Mouse (Mus musculus): ENCODE results near the gene Pspn.
A peak's percentile ranks its signal among the peaks of the same experiment; 100 is the strongest.

The Pspn gene

DNA sequence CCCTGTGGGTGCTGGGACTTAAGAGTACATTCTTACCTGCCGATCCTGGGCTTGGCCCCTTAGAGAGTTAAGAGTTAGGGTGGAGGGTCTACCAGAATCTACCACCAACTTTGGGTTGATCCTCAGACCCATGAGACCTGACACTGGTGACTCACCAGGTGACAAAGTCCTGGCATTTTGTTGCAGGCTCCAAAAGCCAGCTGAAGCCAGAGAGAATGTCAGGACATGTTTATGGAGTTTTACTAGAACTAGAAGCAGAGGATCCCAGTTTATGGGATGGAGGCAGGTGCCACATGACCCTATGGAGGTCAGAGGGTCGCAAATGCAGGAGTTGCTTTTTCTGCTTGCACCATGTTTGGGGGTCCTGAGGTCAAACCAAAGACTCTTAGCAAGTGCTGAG is 3.3 kb downstream of the Pspn start:
- no peak for DNase-seq (ENCODE audit: low read depth, low spot score)

DNA sequence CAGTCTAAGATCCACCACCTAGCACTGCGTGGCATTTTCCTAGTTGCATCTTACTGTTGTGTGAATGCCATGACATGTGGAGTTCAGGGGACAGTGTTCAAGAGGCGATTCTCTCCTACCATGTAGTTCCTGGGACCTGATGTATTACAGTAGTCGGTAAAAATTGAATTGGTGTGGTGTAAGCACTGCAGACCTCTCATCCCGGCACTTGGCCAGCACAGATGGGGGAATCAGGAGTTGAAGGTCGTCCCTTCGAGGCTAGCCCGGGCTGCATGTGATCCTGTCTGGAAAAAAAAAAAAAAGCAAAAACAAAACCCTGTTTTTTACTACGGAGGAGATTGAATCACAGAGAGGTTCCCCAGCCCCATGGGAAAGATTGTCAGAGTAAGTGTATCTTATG is 4.8 kb downstream of the Pspn start:
- DNase-seq (ENCODE audit: low read depth, low spot score) = no peak

DNA sequence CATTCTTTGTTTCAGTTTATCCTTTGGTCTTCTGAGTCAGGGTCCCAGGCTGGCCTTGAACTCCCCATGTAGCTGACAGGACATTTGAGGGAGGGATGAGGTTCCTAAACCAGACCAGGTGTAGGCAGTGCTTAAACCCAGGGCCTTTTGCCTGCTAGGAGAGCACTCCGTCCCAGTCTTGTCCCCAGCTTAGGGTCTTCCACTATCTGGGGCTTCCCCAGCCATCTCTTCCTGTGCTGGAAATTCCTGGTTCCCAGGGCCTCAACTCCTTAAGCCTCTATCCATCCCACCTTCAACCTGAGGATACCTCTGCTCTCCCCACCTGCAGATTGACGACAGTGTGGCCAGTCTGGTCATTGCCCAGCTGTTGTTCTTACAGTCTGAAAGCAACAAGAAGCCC is 8.9 kb downstream of the Pspn start:
- DNase-seq (ENCODE audit: low read depth, low spot score) = no peak

DNA sequence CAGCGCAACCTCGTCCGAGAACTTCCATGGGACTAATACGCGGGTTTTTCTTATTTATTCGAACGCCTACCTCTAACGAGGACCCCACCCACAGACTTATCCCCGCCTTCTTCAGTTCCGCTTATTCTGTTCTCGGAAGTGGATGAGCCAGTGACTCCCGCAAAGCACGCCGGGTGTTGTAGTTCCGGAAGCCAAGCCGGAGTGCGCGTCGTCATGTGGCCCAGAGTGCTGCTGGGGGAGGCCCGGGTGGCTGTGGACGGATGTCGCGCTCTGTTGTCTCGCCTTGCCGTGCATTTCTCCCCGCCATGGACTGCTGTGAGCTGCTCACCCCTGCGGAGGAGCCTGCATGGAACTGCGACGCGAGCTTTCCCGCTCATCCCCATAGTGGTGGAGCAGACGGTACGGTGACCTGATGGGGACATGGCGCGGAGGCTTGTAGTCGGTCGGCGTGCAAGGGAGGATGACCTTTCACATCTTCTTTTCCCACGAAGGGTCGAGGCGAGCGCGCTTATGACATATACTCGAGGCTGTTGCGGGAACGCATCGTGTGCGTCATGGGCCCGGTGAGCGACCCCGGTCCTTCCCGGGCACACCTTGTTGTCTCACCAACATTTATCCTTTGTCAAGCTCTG is 9.6 kb downstream of the Pspn start, which contains the start of gene Clpp:
Clpp (plus strand) TSS at position 191 of the 632 bp plus-strand sequence.
- peak; percentile 98 for DNase-seq (ENCODE audit: low read depth, low spot score)

DNA sequence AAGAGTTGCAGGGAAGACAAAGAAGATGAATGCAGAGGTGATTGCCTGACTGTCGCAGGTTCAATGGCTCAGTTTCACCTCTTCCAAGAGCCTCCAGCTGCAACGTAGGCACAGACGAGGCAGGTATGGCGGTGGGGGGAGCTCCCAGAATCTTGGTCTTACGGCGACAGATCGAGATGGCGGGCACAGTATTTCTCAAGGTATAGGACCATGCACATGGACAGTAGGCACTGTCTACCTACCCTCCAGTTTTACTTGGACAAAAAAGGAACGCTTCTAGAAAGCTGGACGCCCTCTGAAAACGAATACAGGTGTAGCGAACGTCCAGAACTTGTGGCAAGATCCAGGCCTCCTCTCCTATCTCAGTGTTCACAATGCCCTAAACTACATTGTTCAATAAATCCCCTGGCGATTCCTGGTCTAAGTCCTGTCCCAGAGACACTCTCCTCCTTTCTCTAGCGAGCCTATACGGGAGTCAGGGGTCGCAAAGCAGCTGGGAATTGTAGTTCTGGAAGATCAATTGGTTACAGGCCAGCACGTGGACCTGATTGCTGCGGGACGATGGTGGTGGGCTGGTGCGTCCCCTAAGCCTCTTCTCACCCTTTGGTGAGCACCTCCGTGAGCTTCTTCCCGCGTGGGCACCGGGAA is 10.2 kb downstream of the Pspn start:
- DNase-seq (ENCODE audit: low read depth, low spot score) = peak; percentile 92

DNA sequence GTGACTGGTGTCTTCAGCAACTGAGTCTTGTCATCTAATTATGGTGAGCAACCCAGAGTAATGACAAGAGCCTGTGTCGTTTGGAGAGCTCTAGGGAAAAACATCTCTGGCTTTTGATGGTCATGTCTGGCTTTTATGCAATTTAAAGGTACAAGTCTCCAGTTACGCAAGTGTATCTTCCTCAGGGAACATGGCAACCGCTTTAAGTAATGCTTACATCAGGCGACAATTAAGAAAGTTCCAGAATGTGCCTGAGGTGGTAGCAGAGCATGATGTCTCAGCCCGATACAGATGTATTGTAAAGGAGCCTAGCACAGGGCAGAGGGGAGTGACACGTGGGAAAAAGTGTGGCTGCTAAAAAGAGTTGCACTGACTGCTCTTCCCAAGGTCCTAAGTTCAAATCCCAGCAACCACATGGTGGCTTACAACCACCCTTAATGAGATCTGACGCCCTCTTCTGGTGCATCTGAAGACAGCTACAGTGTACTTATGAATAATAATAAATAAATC is 10.8 kb downstream of the Pspn start:
- no peak for DNase-seq (ENCODE audit: low read depth, low spot score)

DNA sequence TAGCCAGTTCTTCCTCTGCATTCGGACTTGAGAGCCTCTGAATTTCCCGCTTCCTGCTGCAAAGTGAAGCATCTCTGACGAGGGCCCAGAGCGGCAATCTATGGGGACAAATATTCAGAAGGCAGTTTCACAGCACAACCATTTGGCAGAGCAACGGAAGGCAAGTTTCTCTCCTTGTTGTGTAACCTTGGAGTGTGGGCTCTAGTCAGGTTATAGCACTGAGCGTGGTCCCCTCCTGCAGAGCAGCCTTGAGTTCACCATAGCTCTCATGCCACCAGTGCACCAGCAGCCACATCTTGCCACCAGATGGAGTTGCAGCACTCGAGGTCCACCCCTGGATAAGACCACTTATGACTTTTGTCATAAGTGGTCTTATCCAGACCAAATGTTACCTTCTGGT is 11.4 kb downstream of the Pspn start:
- DNase-seq (ENCODE audit: low read depth, low spot score) = no peak

DNA sequence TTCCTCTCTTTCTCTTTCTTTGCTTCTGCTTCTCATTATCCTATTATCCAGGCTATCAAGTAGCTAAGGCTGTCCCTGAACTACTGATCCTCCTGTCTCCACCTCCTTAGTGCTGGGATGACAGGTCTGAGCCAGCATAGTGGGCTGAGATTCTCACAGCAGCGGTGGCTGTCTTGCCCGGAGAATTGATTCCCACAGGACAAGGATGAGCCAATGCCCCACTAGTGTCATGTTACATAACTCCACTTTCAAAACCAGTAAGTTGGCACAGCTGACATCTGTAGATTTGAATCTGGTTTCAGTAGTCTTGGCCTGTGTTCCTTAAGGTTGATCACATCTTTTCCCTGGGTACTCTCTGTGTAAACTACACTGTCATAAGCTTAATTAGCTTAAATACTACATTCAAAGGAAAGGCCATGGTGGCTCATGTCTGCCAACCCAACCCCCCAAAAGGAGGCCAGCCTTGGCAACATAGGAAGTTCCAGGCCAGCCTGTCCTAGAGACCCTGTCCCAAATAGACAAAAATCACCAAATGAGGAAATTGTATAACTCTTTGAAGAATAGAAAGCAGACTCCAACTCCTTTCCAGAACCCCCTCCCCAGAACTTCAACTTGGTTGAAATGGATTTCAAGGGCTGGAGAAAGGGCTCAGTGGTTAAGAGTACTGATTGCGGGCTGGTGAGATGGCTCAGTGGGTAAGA is 13.6 kb downstream of the Pspn start:
- no peak for DNase-seq (ENCODE audit: low read depth, low spot score)

DNA sequence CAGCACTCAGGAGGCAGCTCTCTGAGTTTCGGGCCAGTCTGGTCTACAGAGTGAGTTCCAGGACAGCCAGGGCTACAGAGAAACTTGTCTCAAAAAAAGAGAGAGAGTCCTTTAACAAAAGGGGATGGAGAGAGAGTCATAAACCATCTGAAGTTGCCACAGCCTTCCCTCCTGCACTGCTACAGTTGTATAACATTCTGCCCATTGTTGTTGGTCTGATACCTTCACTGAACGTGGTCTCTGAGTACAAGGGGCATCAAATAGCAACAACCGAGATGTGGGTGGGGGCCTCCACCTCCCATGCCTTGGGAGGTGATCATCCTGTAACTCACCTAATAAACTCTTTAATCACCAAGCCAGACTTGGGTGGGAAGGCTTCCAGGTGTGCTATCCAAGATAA is 14.2 kb downstream of the Pspn start:
- DNase-seq (ENCODE audit: low read depth, low spot score) = no peak

DNA sequence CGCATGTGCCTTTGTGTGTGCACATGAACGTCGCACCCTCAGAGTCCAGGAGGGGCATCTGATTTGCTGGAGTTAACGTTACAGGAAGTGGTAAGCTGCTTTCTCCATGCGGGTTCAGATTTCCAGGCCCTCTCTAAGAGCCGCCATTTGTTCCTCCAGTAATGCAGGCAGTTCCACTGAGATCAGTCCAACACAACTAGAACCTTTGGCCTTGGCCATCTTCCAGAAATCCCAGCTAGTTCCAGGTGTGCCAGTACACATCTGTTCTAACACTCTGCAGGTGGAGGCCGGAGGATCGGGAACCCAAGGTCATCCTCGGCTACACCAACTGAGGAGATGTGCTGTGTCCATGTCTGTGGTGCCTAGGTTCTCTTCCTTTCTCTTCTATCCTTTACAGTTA is 14.9 kb downstream of the Pspn start:
- DNase-seq (ENCODE audit: low read depth, low spot score) = no peak

DNA sequence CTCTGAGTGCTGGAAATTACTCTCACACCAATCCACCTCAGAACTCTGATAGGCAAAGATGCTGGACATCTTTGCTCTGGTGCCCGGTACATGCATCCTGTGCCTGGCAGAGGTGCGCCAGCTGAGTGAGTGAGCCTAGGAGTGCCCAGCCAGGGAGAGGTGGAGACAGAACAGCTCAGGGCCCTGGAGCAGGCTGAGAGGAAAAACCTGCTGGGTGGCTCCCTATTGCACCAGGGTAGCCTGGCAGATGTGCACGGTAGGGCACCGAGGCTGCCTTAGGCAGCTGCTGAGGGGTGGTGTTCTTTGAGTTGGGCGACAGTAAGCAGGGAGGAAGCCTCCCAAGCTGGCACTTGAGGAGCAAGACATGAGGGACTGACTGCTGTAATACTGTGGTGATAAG is 17.8 kb downstream of the Pspn start, which contains the start of gene Acer1:
Acer1 (minus strand) TSS at position 114 of the 400 bp plus-strand sequence.
- no peak for DNase-seq (ENCODE audit: low read depth, low spot score)

DNA sequence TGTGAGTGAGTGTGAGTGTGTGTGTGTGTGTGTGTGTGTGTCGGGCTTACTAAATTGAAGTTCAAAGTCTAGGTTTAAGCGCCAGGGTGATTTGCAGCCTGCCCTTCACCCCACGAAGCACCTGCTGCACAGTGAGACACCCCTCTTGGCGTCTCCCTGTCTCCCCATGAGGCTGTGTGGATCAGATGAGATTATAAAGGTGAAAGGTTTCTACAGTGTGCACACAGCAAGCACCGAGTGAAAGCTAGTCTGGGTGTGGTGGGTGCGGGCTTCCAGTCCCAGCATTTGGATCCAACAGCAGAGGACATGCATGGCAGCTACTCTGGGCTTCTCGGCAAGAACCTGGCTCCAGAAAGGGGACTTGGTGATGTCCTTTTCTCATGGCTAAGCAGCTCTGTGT is 18.8 kb downstream of the Pspn start:
- DNase-seq (ENCODE audit: low read depth, low spot score) = no peak

DNA sequence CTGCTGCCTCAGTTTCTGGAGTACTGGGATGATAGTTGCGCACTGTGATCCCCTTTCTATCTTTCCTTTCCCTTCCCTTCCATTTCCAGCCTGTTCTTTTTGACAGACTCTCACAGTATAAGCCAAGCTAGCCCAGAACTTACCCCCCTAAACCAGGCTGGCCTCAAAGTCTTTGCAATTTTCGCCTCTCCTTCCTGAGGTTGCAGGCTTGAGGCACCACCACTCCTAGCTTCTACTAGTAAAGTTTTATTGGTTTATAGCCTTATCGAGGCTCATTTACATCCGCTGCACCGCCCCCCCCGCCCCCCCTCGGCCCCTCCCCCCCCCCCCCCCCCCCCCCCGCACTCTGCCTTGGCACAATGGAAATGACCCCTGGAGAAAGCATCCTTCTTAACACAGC is 20.3 kb downstream of the Pspn start:
- DNase-seq (ENCODE audit: low read depth, low spot score) = no peak

DNA sequence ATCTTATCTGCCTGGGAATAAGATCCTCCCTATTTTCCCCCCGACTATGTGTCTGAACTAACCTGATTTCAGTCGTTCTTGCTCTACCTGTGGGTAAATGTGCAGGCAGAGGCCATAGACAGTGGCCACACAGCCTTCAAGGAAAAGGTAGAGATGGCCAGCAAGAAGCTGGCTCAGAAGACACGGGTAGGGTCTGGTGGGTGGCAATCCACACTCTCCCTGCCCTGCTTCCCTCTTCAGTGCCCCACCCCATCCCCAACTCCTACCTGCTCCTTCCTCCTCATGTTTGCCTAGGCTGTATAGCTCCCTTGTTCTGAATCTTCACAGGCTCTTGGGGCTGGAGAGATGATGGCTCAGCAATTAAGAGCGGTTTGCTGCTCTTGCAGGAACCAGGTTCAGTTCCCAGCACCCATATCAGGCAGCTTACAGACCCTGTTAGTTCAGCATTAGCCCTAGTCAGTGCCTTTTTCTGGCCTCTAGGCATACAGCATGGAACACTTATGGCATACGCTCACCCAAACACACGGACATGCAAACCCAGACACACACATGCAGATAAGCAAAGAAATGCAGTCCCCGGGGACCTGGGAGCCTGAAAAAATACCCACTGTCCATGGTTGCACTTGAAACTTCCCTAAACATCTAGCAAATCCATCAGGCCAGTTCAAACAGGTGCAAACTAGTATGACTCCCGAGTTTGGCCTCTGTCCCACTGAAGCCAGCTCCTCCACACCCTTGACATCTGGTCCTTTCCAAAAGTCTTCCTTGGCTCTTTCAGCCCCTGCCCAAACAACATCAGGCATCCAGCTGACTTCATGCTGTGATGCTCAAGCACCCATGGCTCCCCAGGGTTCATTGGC is 23.1 kb downstream of the Pspn start:
- peak; percentile 50 for DNase-seq (ENCODE audit: low read depth, low spot score)

DNA sequence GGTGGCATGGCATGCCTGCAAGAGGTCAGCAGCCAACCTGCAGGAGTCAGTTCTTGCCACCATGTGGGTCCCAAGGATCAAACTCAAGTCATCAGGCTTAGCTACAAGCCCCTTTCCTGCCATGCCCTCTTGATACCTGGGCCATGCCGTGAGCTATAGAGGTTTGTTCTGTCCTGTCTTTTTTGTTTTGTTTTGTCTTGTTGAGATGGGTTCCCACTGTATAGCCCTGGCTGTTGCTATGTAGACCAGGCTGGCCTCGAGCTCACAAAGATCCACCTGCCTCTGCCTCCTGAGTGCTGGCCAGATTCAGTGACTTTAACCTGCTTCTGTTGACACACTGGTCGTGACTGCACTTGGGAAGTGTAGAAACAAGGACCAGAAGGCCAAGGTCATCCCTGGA is 24.4 kb downstream of the Pspn start:
- DNase-seq (ENCODE audit: low read depth, low spot score) = no peak

DNA sequence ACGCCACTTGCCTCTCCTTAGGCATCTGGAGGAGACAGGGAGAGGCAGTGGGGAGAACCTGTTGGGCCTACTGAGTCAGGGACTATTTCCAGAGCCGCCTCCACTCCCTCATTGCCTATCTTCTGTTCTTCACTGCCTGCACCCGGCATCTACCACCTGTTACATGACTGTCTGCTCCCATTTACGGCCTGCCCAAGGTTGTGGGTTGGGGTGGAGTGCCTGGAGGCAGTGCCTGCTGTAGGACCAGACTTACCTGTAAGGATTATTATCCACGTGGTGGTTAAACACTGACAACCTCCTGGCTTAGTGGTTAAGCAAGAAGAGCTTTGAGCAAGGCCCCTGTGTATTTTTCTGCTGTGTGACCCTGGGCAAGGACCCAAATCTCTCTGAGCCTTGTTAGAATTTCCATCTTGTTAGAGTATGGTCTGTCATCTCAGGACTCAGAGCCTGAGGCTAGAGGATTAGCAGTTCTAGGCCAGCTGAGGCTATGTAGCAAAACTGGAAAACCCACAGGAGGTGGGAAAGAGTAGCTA is 25.0 kb downstream of the Pspn start:
- no peak for DNase-seq (ENCODE audit: low read depth, low spot score)

DNA sequence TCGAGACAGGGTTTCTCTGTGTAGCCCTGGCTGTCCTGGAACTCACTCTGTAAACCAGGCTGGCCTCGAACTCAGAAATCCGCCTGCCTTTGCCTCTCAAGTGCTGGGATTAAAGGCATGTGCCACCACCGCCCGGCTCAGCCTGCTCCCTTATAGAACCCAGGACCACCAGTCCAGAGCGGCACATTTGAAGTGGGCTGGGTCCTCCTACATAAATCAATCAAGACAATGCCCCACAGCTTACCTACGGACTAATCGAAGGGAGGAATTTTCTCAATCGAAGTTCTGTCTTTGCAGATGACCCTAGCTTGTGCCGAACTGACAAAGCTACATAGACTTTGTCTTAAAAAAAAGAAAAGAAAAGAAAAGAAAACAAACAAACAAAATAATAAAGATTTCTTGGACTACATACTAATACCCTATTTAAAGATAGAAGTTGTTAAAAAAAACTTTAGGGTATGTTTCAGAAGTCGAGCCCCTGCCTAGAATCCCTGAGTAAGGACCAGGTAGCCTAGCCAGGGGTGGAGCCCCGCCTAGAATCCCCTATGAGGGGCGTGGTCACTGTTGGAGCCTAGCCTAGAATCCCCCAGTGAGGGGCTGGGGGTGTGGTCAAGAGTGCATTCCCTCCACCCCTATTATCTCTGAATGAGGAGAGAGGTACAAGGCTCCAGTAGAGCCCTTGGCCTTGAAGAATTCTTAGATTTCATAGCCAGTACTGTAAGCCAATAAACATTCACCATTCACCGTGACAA is 25.7 kb downstream of the Pspn start:
- DNase-seq (ENCODE audit: low read depth, low spot score) = peak; percentile 82

DNA sequence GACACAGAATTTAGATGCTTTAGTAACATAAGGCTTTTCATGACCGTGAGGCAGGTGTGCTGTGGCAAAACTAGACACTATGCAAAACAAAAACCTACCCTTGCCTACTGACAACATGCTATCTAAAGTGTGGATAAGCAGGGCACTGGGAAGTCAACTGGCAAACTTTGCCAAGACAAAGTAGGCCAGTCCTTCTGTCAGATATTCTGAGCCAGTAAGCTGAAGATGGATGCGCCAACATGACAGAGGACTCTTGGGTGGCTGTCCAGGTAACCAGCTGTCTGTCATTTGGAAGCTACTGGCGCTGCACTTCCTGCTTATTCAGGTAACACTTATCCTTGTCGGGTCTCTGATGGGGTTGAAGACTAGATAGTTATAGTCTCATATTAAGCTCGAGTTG is 29.7 kb downstream of the Pspn start:
- no peak for DNase-seq (ENCODE audit: low read depth, low spot score)

DNA sequence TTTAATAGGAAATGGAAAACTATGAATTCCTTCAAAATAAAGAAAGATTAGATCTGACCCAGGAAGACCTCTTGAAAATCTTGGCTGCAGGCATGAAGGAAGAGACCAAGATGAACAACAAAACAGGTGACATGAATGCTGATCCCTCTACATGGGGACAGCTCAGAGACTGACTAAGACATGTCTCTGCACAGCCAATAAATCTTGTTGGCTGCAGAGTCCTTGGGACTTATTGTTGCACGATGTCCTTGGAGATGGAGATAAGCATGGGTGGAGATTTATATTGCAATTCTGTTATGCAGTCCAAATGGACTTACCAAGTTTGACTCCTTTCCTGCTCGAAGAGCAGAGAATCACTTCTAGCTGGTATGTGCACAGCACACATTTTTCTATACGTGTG is 30.5 kb downstream of the Pspn start:
- DNase-seq (ENCODE audit: low read depth, low spot score) = no peak

DNA sequence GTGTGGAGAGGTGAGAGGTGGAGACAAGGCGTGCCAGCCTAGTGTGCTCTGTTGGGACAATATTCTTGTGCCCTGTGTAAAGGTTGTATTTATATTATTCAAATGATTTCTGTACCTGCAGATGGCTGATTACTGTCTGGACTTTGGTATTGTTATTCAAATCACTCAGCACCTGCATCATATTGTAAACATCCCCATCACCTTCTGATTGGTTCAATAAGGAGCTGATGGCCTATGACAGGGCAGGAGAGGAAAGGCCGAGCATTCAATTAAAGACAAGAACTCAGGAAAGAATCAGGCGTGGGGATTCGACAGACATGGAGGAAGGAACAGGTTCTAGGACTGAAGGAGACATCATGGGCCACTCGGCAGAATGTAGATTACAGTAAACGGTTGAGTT is 36.2 kb downstream of the Pspn start:
- DNase-seq (ENCODE audit: low read depth, low spot score) = no peak
